In the genomic region with DNA sequence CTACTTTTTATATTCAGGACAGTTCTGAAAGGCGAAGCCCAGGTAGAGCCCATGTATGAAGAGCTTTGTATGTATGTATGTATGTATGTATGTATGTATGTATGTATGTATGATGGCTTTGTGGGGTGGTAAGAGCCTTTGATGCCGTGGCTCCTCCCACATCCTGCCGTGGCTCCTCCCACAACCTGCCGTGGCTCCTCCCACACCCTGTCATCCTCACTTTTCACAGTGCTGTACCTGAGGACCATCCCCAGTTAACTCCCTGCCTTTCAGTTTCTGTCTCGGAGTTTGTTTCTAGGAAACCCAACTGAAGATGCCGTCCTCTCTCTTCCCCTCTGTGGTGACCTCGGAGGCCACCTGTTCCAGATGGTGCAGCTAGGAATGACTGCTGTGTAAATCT, we compare ENCODE assay signal across 22 mouse cellular contexts. TPM values are rescaled to one million over a fixed set of nuclear protein-coding genes. Genes with fewer than 3 reads are reported as not detected.
A peak's percentile ranks its signal among the peaks of the same experiment; 100 is the strongest.
DNase-seq lines count a peak whose midpoint lies in the region; ATAC-seq and TF ChIP-seq lines count a peak whose summit lies in the region.
"Had no signal": no experiment of that assay in that cellular context is flagged by ENCODE, and none has a peak within 500 bp of the region (broad histone marks: within the 10 kb centered on the region; RNA-seq: fewer than 3 reads in every experiment).

No protein-coding gene starts in this region.

- ATAC-seq in liver, postnatal 0 days, result no peak
- ATAC-seq: forebrain, embryonic 16.5 days; hindbrain, embryonic 16.5 days; midbrain, embryonic 13.5 days had no signal

- 86% methylated on average over 7 of the region's 7 CpGs for WGBS in midbrain, embryonic 10.5 days
- WGBS in liver, postnatal 0 days (ENCODE audit: insufficient replicate concordance), result 66% methylated on average over 7 of the region's 7 CpGs

- DNase-seq in testis, postnatal 10 days (ENCODE audit: low spot score), result peak; percentile 58
- no peak for DNase-seq in testis, postnatal 14 days (ENCODE audit: low spot score)
- peak; percentile 28 for DNase-seq in ZHBTc4 (ENCODE audit: low read depth, low spot score)
- DNase-seq in splenic B cell, adult 2 months (ENCODE audit: low read depth, low spot score), result peak; percentile 39
- DNase-seq in thymus, postnatal 4 days, result peak; percentile 78
- DNase-seq in cerebellum, postnatal 25 days, result no peak
- no peak for DNase-seq in midbrain, embryonic 10.5 days (ENCODE audit: low spot score)
- no peak for DNase-seq in liver, postnatal 0 days
- DNase-seq: adrenal gland, adult 2 months; cerebellum, adult 9-10 months; gastrocnemius, postnatal 25 days; kidney, adult 2 months; kidney, postnatal 10 days; liver, embryonic 13.5 days had no signal

- H3K4me1 ChIP-seq in midbrain, embryonic 10.5 days, result peaks cover 11% of the 10 kb centered on the region
- peaks cover 3% of the 10 kb centered on the region; the same call in 1 of the 2 replicates for H3K4me1 ChIP-seq in liver, postnatal 0 days (ENCODE audit: insufficient read depth)
- H3K4me1 ChIP-seq: liver, embryonic 13.5 days; midbrain, embryonic 13.5 days had no signal

- H3K9ac ChIP-seq in liver, postnatal 0 days (replicated peaks), result no peak overlapping the region
- H3K9ac ChIP-seq: embryonic facial prominence, embryonic 13.5 days; heart, embryonic 15.5 days; limb, embryonic 12.5 days; liver, embryonic 13.5 days; midbrain, embryonic 13.5 days; stomach, embryonic 15.5 days had no signal

- H3K36me3 ChIP-seq in splenic B cell, adult 2 months (ENCODE audit: control insufficient read depth, insufficient read depth, low read length, poor library complexity, severe bottlenecking), result no peaks in the 10 kb centered on the region
- no peaks in the 10 kb centered on the region for H3K36me3 ChIP-seq in midbrain, embryonic 10.5 days
- no peaks in the 10 kb centered on the region for H3K36me3 ChIP-seq in liver, postnatal 0 days (replicated peaks; ENCODE audit: insufficient read depth, low read length)
- H3K36me3 ChIP-seq: embryonic facial prominence, embryonic 13.5 days; heart, embryonic 15.5 days; limb, embryonic 12.5 days; liver, embryonic 13.5 days; midbrain, embryonic 13.5 days; stomach, embryonic 15.5 days had no signal

- no peak overlapping the region for H3K4me3 ChIP-seq in midbrain, embryonic 10.5 days
- H3K4me3 ChIP-seq in liver, postnatal 0 days (ENCODE audit: low read depth, low read length), result no peak overlapping the region
- H3K4me3 ChIP-seq: embryonic facial prominence, embryonic 13.5 days; heart, embryonic 15.5 days; left cerebral cortex, adult 2 months; limb, embryonic 12.5 days; liver, embryonic 13.5 days; midbrain, embryonic 13.5 days; stomach, embryonic 15.5 days had no signal

- no peaks in the 10 kb centered on the region for H3K27me3 ChIP-seq in splenic B cell, adult 2 months (ENCODE audit: control insufficient read depth, insufficient read depth, low read length, poor library complexity, severe bottlenecking)
- no peaks in the 10 kb centered on the region for H3K27me3 ChIP-seq in midbrain, embryonic 10.5 days (ENCODE audit: low read depth, poor library complexity, severe bottlenecking)
- H3K27me3 ChIP-seq in liver, postnatal 0 days (ENCODE audit: insufficient read depth, low read length), result 0 out of 2 replicates have a peak, but pooled peaks cover 3% of the 10 kb centered on the region
- H3K27me3 ChIP-seq: embryonic facial prominence, embryonic 13.5 days; heart, embryonic 15.5 days; limb, embryonic 12.5 days; liver, embryonic 13.5 days; midbrain, embryonic 13.5 days; stomach, embryonic 15.5 days had no signal

- H3K9me3 ChIP-seq in midbrain, embryonic 10.5 days (replicated peaks), result no peaks in the 10 kb centered on the region
- no peaks in the 10 kb centered on the region for H3K9me3 ChIP-seq in liver, postnatal 0 days (ENCODE audit: low read length)
- H3K9me3 ChIP-seq: embryonic facial prominence, embryonic 13.5 days; heart, embryonic 15.5 days; limb, embryonic 12.5 days; liver, embryonic 13.5 days; midbrain, embryonic 13.5 days; stomach, embryonic 15.5 days had no signal

- TF ChIP-seq EP300 in liver, postnatal 0 days (IDR thresholded peaks at IDR 0.05; ENCODE audit: low read depth), result no peak

- H3K27ac ChIP-seq in midbrain, embryonic 10.5 days (replicated peaks), result no peak overlapping the region
- H3K27ac ChIP-seq in liver, postnatal 0 days (ENCODE audit: low read depth), result no peak overlapping the region
- H3K27ac ChIP-seq: heart, embryonic 15.5 days; left cerebral cortex, adult 2 months; limb, embryonic 12.5 days; liver, embryonic 13.5 days; midbrain, embryonic 13.5 days; stomach, embryonic 15.5 days had no signal

- no peak overlapping the region for H3K4me2 ChIP-seq in liver, postnatal 0 days (ENCODE audit: low read depth, low read length)
- H3K4me2 ChIP-seq: embryonic facial prominence, embryonic 13.5 days; heart, embryonic 15.5 days; limb, embryonic 12.5 days; liver, embryonic 13.5 days; midbrain, embryonic 13.5 days; stomach, embryonic 15.5 days had no signal

- TF ChIP-seq CTCF in liver, postnatal 0 days (IDR thresholded peaks at IDR 0.05; ENCODE audit: low read depth), result no peak

RNA-seq across cellular contexts. Expression of gene Kif23, which starts 39.5 kb away (rescaled TPM):
- polyA plus RNA-seq in midbrain, embryonic 10.5 days (2016; fragmentation: Nextera tagmentation; extraction: Ambion mirVana), result 121 and 123 TPM in 2 replicates
- polyA plus RNA-seq in liver, postnatal 0 days (2015; fragmentation: Nextera tagmentation; extraction: Ambion mirVana), result 23.8 and 28.8 TPM in 2 replicates

RNA-seq across cellular contexts. Expression of gene Paqr5, which starts 40.6 kb away (rescaled TPM):
- 0.90 and 1.0 TPM in 2 replicates for polyA plus RNA-seq in midbrain, embryonic 10.5 days (2016; fragmentation: Nextera tagmentation; extraction: Ambion mirVana)
- 0.16 and 0.17 TPM in 2 replicates for polyA plus RNA-seq in liver, postnatal 0 days (2015; fragmentation: Nextera tagmentation; extraction: Ambion mirVana)

Comparison
In these comparisons a context has a peak if more than half of its experiments do, and no peak if none do; other contexts are left out.
1. DNase-seq: peak in testis, postnatal 10 days (single experiment), ZHBTc4 (single experiment), splenic B cell, adult 2 months (single experiment) and thymus, postnatal 4 days (single experiment); none in testis, postnatal 14 days (single experiment), cerebellum, postnatal 25 days (0 of 2), midbrain, embryonic 10.5 days (single experiment) and liver, postnatal 0 days (single experiment).